Mouse (Mus musculus): Measurements from ENCODE around the gene Efna2. TPM values are rescaled to one million over a fixed set of nuclear protein-coding genes. Genes with fewer than 3 reads are reported as not detected.

Efna2 gene
- polyA plus RNA-seq (2014; fragmentation: Nextera tagmentation; extraction: Ambion mirVana): 51.3 and 54.8 TPM in 2 replicates

DNA sequence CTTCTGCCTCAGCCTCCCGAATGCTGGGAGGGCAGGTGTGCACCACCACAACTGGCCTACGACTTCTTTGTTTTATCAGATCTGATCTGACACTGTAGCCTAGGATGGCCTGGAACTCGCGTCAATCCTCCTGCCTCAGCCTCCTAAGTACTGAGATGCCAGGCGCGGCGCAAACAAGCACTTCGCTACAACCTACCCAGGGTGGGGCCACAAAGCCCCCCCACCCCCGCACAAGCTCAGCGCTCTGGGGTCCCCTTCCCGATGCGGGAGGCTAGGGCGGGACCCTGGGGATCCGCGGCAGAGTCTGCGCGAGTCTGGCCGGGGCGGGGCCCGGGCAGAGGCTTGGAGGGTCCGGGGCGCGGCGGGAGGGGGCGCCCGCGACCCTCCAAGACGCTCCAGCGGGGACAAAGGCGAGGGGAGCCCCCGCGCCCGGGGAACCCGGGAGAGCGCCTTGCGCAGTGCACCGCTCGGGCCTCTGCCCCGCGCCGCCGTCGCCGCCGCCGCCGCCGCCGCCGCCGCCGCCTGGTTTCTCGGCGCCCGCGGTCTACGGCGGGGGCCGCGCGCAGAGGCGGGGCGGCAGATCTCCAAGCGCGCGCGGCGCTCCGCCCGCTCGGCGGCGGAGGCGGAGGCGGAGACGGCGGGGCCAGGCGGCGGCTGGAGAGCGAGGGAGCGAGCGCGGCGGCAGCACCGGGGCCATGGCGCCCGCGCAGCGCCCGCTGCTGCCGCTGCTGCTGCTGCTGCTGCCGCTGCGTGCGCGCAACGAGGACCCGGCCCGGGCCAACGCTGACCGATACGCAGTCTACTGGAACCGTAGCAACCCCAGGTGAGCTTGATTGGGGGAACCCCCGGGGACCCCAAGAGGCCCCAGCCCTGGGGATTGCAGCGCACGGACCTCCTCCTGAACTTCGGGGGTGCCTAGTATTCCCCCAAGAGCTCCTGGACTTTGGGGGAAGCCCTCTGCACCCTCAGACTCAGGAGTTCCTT is at the start of gene Efna2:
TSS of gene Efna2 (plus strand) at position 415 of the 984 bp plus-strand sequence.
- H3K4me3 ChIP-seq (ENCODE audit: low read depth, low read length): peak within 1 kb of the TSS; percentile 85
- H3K27ac ChIP-seq (replicated peaks; ENCODE audit: low read depth, low read length): peak within 1 kb of the TSS; percentile 44
- DNase-seq (ENCODE audit: low spot score): peak; percentile 75
- peak within 1 kb of the TSS; percentile 55 for H3K4me2 ChIP-seq (ENCODE audit: low read depth, severe bottlenecking)
- WGBS: 2% methylated on average over 77 of the region's 106 CpGs
- peaks cover 13% of the 10 kb centered on the region; the same call in 1 of the 2 replicates for H3K4me1 ChIP-seq (ENCODE audit: control insufficient read depth, insufficient read depth, low read length)
- no peaks in the 10 kb centered on the region for H3K27me3 ChIP-seq (ENCODE audit: control insufficient read depth, insufficient read depth, low read length)
- H3K9ac ChIP-seq (ENCODE audit: low read length): peak within 1 kb of the TSS; percentile 97
- ATAC-seq (ENCODE audit: insufficient number of reproducible peaks, low FRiP score, low TSS enrichment, low read depth): peak; percentile 63
- no peaks in the 10 kb centered on the region for H3K36me3 ChIP-seq (ENCODE audit: control insufficient read depth, insufficient read depth, low read length)
- H3K9me3 ChIP-seq (ENCODE audit: control insufficient read depth, low read length): no peaks in the 10 kb centered on the region

DNA sequence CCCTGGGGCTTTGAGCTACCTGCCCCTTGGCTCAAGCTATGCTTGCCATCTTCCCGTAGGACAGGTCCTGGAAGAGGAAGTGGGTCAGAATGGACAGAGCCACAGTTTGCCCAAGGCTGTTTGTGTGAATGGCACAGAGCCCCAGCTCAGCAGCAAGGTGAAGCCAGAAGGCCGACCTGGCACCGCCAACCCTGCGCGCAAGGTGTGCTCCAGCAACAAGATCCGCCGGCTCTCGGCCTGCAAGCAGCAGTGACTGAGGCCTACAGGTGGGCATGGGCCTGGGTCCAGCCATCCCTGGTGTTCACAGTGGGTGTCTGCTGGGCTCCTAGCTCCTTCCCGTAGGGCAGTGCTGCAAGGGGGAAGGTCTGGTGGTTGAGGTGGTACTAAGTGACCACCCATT is 49.4 kb upstream of the Efna2 start:
- no peaks in the 10 kb centered on the region for H3K9me3 ChIP-seq (ENCODE audit: control insufficient read depth, low read length)
- H3K9ac ChIP-seq (ENCODE audit: low read length): no peak overlapping the region
- ATAC-seq (ENCODE audit: insufficient number of reproducible peaks, low FRiP score, low TSS enrichment, low read depth) (no peak), DNase-seq (ENCODE audit: low spot score) (no peak)
- H3K4me2 ChIP-seq (ENCODE audit: low read depth, severe bottlenecking): no peak overlapping the region; the same call in 1 of the 2 replicates
- WGBS: 90% methylated on average over 9 of the region's 9 CpGs
- H3K27me3 ChIP-seq (ENCODE audit: control insufficient read depth, insufficient read depth, low read length): no peaks in the 10 kb centered on the region
- peaks cover 15% of the 10 kb centered on the region for H3K4me1 ChIP-seq (ENCODE audit: control insufficient read depth, insufficient read depth, low read length)
- no peak overlapping the region for H3K4me3 ChIP-seq (ENCODE audit: low read depth, low read length)
- no peak overlapping the region for H3K27ac ChIP-seq (replicated peaks; ENCODE audit: low read depth, low read length)
- H3K36me3 ChIP-seq (ENCODE audit: control insufficient read depth, insufficient read depth, low read length): peaks cover 43% of the 10 kb centered on the region

DNA sequence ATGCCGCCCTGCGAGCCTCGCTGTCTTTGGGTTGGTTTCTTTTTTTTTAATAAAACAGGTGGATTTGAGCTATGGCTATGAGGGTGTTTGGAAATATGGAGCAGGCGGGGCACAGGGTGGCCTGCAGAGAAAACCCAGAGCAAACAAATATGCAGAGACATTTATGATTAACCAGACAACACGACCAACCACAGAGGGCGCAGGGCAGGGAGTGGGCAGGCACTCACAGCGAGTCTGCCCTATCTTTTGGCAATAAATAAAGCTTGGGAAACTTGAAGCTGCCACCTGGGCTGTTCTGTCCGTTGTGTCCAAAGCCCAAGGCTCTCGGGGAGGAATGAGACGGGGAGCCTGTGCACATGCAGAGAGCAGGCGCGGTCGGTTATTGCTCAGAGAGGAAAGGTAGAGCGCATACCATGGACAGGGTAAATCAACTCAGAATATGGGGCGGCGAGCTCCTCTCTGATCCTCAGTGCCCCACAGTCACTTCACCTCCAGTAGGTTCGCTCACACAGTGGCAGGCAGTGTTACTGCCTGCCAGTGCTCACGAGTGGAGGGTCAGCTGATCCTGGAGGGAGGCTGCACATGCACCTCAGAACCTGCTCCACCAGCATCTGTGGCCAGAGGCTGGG is 48.8 kb upstream of the Efna2 start:
- no peak for ATAC-seq (ENCODE audit: insufficient number of reproducible peaks, low FRiP score, low TSS enrichment, low read depth)
- Histone ChIP-seq H3K36me3 (ENCODE audit: control insufficient read depth, insufficient read depth, low read length) (peaks cover 37% of the 10 kb centered on the region), H3K27ac (replicated peaks; ENCODE audit: low read depth, low read length) (no peak overlapping the region), H3K4me3 (ENCODE audit: low read depth, low read length) (no peak overlapping the region), H3K4me1 (ENCODE audit: control insufficient read depth, insufficient read depth, low read length) (peaks cover 15% of the 10 kb centered on the region), H3K27me3 (ENCODE audit: control insufficient read depth, insufficient read depth, low read length) (peaks cover 4% of the 10 kb centered on the region; the same call in 1 of the 2 replicates), H3K9me3 (ENCODE audit: control insufficient read depth, low read length) (no peaks in the 10 kb centered on the region), H3K9ac (ENCODE audit: low read length) (no peak overlapping the region), H3K4me2 (ENCODE audit: low read depth, severe bottlenecking) (no peak overlapping the region; the same call in 1 of the 2 replicates)
- 83% methylated on average over 18 of the region's 18 CpGs for WGBS
- DNase-seq (ENCODE audit: low spot score): no peak

DNA sequence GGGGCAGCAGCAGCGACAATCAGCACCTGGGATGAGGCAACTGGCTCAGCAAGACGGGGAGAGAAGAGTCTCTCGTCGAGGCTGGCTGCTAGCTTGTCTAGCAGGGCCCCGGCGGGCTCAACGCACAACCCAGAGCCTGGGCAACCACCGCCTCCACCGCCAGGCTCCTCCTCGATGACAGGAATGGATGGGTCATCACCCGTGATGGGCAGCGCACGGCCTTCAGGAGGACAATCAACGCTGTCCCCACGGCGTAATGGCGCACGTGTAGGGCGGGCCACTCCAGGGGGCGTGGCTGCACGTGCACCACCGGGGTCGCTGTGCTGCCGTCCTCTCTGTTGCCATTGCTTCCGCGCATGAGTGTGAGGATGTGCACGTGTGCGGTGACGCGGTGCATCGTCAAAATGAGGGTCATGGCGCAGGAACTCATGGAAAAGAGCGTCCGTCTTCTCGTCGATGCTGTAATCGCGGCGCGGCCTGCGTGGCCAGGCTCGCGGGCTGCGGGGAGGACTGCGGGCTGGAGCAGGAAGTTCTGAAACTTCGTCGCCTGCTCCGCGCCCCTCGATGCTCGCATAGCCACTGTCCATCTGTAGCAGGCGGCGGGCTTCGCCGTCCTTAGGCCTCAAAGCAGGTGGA is 47.8 kb upstream of the Efna2 start:
- Histone ChIP-seq H3K36me3 (ENCODE audit: control insufficient read depth, insufficient read depth, low read length) (peaks cover 29% of the 10 kb centered on the region), H3K4me3 (ENCODE audit: low read depth, low read length) (peak overlapping the region; percentile 18), H3K9me3 (ENCODE audit: control insufficient read depth, low read length) (no peaks in the 10 kb centered on the region), H3K9ac (ENCODE audit: low read length) (no peak overlapping the region), H3K27ac (replicated peaks; ENCODE audit: low read depth, low read length) (no peak overlapping the region), H3K4me2 (ENCODE audit: low read depth, severe bottlenecking) (peak overlapping the region; percentile 42), H3K27me3 (ENCODE audit: control insufficient read depth, insufficient read depth, low read length) (peaks cover 12% of the 10 kb centered on the region), H3K4me1 (ENCODE audit: control insufficient read depth, insufficient read depth, low read length) (peaks cover 15% of the 10 kb centered on the region)
- DNase-seq (ENCODE audit: low spot score): peak; percentile 70
- 15% methylated on average over 55 of the region's 55 CpGs for WGBS
- peak; percentile 61; the same call in 1 of the 2 replicates for ATAC-seq (ENCODE audit: insufficient number of reproducible peaks, low FRiP score, low TSS enrichment, low read depth)

DNA sequence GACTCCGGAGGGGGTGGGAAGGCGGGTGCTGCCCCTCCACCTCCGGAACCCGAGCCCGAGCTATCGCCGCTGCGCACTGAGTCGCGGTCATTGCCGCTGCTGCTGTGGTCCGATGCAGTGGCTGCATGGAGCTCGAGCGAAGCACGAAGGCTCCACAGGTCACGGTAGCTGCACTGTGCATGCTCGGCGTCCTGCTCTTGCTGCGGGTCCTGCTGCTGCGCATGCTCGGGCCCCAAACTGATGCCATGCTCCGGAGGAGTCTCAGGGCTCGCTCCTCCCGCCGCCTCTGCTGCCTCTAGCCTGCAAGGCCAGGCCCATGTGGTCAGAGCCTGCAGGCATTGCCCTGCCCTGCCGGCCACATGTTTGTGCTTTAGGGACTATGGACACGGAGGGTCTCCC is 47.3 kb upstream of the Efna2 start:
- Histone ChIP-seq H3K4me3 (ENCODE audit: low read depth, low read length) (peak overlapping the region; percentile 18), H3K9me3 (ENCODE audit: control insufficient read depth, low read length) (no peaks in the 10 kb centered on the region), H3K27ac (replicated peaks; ENCODE audit: low read depth, low read length) (no peak overlapping the region), H3K9ac (ENCODE audit: low read length) (no peak overlapping the region), H3K36me3 (ENCODE audit: control insufficient read depth, insufficient read depth, low read length) (peaks cover 27% of the 10 kb centered on the region), H3K4me1 (ENCODE audit: control insufficient read depth, insufficient read depth, low read length) (peaks cover 20% of the 10 kb centered on the region), H3K4me2 (ENCODE audit: low read depth, severe bottlenecking) (peak overlapping the region; percentile 42), H3K27me3 (ENCODE audit: control insufficient read depth, insufficient read depth, low read length) (peaks cover 17% of the 10 kb centered on the region)
- 40% methylated on average over 27 of the region's 27 CpGs for WGBS
- no peak for ATAC-seq (ENCODE audit: insufficient number of reproducible peaks, low FRiP score, low TSS enrichment, low read depth)
- DNase-seq (ENCODE audit: low spot score): no peak

DNA sequence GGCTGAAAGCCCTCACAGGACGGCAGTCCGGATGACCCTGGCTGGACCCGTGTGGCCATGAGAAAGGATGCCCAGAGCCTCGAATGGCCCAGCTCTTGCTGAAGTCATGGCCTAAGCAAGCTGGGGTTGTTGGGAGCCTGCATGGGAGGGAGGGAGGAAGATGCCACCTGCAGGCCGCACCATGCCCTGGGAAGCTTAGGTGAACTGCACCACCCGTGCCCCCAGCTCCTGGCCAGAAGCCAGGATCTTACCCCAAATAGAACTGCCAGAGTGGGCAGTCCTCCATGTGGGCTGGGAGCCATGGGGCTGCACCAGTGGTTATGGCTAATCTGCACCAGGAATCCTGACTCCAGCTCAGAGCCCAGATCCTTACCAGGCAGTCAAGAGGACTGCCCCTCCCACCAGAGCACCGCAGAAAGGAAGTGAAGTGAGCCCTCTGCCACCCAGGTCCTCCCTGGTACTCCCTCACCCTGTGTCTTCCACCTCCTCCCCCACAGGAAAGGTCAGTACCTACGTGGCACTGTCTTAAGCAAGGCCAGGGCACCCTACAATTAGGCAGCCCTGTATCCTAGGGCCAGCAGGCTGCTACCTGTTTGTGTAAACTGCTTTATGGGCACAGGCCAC is 45.9 kb upstream of the Efna2 start:
- WGBS: 79% methylated on average over 8 of the region's 8 CpGs
- Histone ChIP-seq H3K9me3 (ENCODE audit: control insufficient read depth, low read length) (no peaks in the 10 kb centered on the region), H3K36me3 (ENCODE audit: control insufficient read depth, insufficient read depth, low read length) (peaks cover 20% of the 10 kb centered on the region; the same call in 1 of the 2 replicates), H3K4me3 (ENCODE audit: low read depth, low read length) (no peak overlapping the region), H3K9ac (ENCODE audit: low read length) (no peak overlapping the region), H3K27ac (replicated peaks; ENCODE audit: low read depth, low read length) (no peak overlapping the region), H3K27me3 (ENCODE audit: control insufficient read depth, insufficient read depth, low read length) (peaks cover 25% of the 10 kb centered on the region), H3K4me1 (ENCODE audit: control insufficient read depth, insufficient read depth, low read length) (peaks cover 31% of the 10 kb centered on the region), H3K4me2 (ENCODE audit: low read depth, severe bottlenecking) (no peak overlapping the region)
- DNase-seq (ENCODE audit: low spot score): no peak
- no peak for ATAC-seq (ENCODE audit: insufficient number of reproducible peaks, low FRiP score, low TSS enrichment, low read depth)

DNA sequence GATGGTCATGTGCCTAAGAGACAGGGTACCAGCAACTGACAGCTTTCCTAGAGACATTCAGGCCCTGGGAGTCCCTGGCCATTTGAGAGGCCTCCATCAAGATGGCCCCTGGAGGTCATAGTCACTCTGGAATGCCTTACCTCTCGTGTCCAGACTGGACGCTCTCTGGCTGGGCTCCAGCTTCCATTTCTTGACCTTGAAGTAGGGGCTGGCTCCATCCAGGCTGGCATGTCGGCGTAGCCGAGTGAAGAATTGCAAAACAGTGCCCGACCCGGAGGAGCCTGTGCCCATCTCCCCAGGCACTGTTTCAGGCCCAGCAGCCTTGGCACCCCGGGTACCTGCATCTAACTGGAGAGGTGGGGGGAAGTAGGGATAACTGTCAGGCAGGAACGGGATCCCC is 44.9 kb upstream of the Efna2 start:
- Histone ChIP-seq H3K36me3 (ENCODE audit: control insufficient read depth, insufficient read depth, low read length) (peaks cover 13% of the 10 kb centered on the region; the same call in 1 of the 2 replicates), H3K4me2 (ENCODE audit: low read depth, severe bottlenecking) (no peak overlapping the region), H3K9ac (ENCODE audit: low read length) (no peak overlapping the region), H3K4me3 (ENCODE audit: low read depth, low read length) (no peak overlapping the region), H3K9me3 (ENCODE audit: control insufficient read depth, low read length) (no peaks in the 10 kb centered on the region), H3K4me1 (ENCODE audit: control insufficient read depth, insufficient read depth, low read length) (peaks cover 34% of the 10 kb centered on the region), H3K27me3 (ENCODE audit: control insufficient read depth, insufficient read depth, low read length) (peaks cover 28% of the 10 kb centered on the region), H3K27ac (replicated peaks; ENCODE audit: low read depth, low read length) (no peak overlapping the region)
- WGBS: 91% methylated on average over 9 of the region's 9 CpGs
- ATAC-seq (ENCODE audit: insufficient number of reproducible peaks, low FRiP score, low TSS enrichment, low read depth) (no peak), DNase-seq (ENCODE audit: low spot score) (no peak)

DNA sequence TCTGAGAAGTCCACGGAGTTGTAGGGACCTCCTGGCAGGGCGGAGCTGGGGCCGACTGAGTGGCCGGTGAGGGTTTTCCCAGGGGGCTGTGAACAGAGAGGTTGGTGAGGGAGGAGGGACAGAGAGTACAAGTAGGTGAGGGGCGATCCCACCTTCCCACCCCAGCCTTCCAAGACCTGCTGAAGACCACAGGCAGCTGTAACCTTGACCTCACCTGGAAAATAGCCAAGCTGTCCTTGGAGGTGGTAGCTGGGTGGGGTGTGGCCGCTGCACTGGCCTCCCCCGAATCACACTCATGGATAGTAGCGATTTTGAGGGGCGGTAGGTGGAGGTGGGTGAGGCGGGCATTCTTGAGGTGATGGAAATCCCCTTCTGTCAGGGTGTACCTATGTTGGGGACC is 44.1 kb upstream of the Efna2 start:
- DNase-seq (ENCODE audit: low spot score): no peak
- Histone ChIP-seq H3K4me3 (ENCODE audit: low read depth, low read length) (no peak overlapping the region), H3K27me3 (ENCODE audit: control insufficient read depth, insufficient read depth, low read length) (peaks cover 28% of the 10 kb centered on the region), H3K36me3 (ENCODE audit: control insufficient read depth, insufficient read depth, low read length) (peaks cover 9% of the 10 kb centered on the region; the same call in 1 of the 2 replicates), H3K4me1 (ENCODE audit: control insufficient read depth, insufficient read depth, low read length) (peaks cover 34% of the 10 kb centered on the region), H3K27ac (replicated peaks; ENCODE audit: low read depth, low read length) (no peak overlapping the region), H3K9ac (ENCODE audit: low read length) (no peak overlapping the region), H3K4me2 (ENCODE audit: low read depth, severe bottlenecking) (no peak overlapping the region), H3K9me3 (ENCODE audit: control insufficient read depth, low read length) (no peaks in the 10 kb centered on the region)
- 83% methylated on average over 10 of the region's 10 CpGs for WGBS
- no peak for ATAC-seq (ENCODE audit: insufficient number of reproducible peaks, low FRiP score, low TSS enrichment, low read depth)

Measured in limb, embryonic 11.5 days (tissue).